Mouse (Mus musculus) hindbrain, postnatal 0 days (tissue): ENCODE measurements around the gene Tnn. TPM values are rescaled to one million over a fixed set of nuclear protein-coding genes. Genes with fewer than 3 reads are reported as not detected.

Experiments used
- ATAC-seq: fragments of 200-750 bp; cut with Nextera tagmentation; 2 replicates; pipeline ENCODE4 v1.8.0; 2017; ENCODE audit warnings: mild to moderate bottlenecking, moderate TSS enrichment, moderate library complexity
- DNase-seq: peaks from one replicate; pipeline ENCODE4 v3.0.0-alpha.2; 2015; ENCODE audit warnings: low spot score
- H3K27ac ChIP-seq: fragments of 300-500 bp; sonication (generic); 2 replicates; pipeline ENCODE4 v1.5.1; 2014; ENCODE audit warnings: mild to moderate bottlenecking
- H3K27me3 ChIP-seq: fragments of 300-500 bp; sonication (generic); 2 replicates; pipeline ENCODE4 v1.6.1; 2014; ENCODE audit warnings: low read length, mixed read lengths; ENCODE audit not compliant: insufficient read depth
- H3K36me3 ChIP-seq: fragments of 300-500 bp; sonication (generic); 2 replicates; pipeline ENCODE4 v1.6.1; 2014; ENCODE audit warnings: low read length, mixed read lengths; ENCODE audit not compliant: insufficient read depth
- H3K4me1 ChIP-seq: fragments of 300-500 bp; sonication (generic); 2 replicates; pipeline ENCODE4 v1.6.1; 2014; ENCODE audit warnings: antibody characterized with exemption, low read length, mixed read lengths; ENCODE audit not compliant: insufficient read depth
- H3K4me2 ChIP-seq: fragments of 300-500 bp; sonication (generic); 2 replicates; pipeline ENCODE4 v1.6.1; 2014; ENCODE audit warnings: low read depth, mild to moderate bottlenecking, low read length, moderate library complexity, mixed read lengths
- H3K4me3 ChIP-seq: fragments of 300-500 bp; sonication (generic); 2 replicates; pipeline ENCODE4 v1.5.1; 2014; ENCODE audit warnings: low read length
- H3K9ac ChIP-seq: fragments of 300-500 bp; sonication (generic); replicated peaks from 2 replicates; pipeline ENCODE4 v1.6.1; 2014; ENCODE audit warnings: mild to moderate bottlenecking, low read length, moderate library complexity, mixed read lengths
- H3K9me3 ChIP-seq: fragments of 300-500 bp; sonication (generic); 2 replicates; pipeline ENCODE4 v1.6.1; 2016; ENCODE audit warnings: low read length, mixed read lengths
- CTCF ChIP-seq: IDR thresholded peaks from 2 replicates; pipeline ENCODE4 v1.5.1; 2016; ENCODE audit warnings: antibody characterized with exemption, control low read depth, low read depth
- WGBS: fragments of 180-500 bp; shearing (Covaris S2); extraction: QIAGEN DNeasy Blood & Tissue Kit; methylation state at CpG from one replicate; pipeline ENCODE4 v1.1.7; 2014; 5-methylcytosine and 5-hydroxymethylcytosine counted together
- polyA plus RNA-seq: library from polyadenylated mRNA; unstranded; fragments of >200 nt; fragmentation: Nextera tagmentation; extraction: Ambion mirVana; gene quantifications from 2 replicates; pipeline ENCODE4 v1.2.1, GENCODE M21; 2015
- total RNA-seq: library from RNA; depleted of rRNA; stranded (reverse); fragments of >200 nt; gene quantifications from 2 replicates; pipeline ENCODE4 v1.2.3, GENCODE M21; 2014

Gene Tnn
- total and polyA plus RNA-seq, 2 experiments from 2014 or later, result 0.09 to 0.84 TPM

DNA sequence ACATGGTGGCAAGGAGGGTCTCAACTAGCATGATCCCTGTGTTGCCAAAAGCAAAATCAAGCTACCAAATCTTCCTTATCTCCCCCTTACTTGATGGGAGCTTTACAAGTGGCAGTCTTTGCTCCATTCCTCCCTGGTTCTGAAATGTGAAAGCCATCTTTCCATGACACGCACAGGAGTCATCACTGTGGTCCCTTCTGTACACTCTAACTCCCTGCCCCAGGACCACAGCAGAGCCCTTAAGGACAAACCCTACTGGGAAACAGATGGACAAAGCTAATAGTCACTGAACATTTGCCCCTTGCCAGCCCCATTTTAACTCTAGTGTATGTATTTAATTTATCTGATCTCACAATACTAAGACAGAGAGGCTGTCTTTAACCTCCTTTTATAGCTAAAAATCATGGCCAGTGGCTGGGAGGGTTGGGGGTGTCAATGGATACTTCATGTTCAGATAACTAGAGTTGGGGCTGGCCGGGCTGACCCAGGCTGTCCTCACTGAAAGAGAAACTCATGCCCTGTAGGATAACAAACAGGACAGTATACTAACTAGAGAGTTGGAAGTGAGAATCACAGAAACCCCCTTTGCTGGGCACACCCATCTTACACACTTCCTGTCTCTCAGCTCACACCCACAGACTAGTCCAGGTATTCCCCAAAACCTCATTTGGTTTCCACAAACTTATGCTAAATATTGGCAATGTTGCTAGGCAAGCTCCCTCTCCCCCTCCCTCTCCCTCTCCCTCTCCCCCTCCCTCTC, 100.6 kb downstream of the Tnn start:
- H3K4me2 ChIP-seq, result no peak overlapping the region
- H3K36me3 ChIP-seq, result no peaks in the 10 kb centered on the region
- DNase-seq, result no peak
- no peak overlapping the region for H3K4me3 ChIP-seq
- H3K9ac ChIP-seq, result no peak overlapping the region
- H3K4me1 ChIP-seq, result no peaks in the 10 kb centered on the region
- 94% methylated on average over 2 of the region's 2 CpGs for WGBS
- H3K9me3 ChIP-seq, result no peaks in the 10 kb centered on the region
- no peaks in the 10 kb centered on the region for H3K27me3 ChIP-seq
- no peak for TF ChIP-seq CTCF
- H3K27ac ChIP-seq, result no peak overlapping the region
- ATAC-seq, result no peak

DNA sequence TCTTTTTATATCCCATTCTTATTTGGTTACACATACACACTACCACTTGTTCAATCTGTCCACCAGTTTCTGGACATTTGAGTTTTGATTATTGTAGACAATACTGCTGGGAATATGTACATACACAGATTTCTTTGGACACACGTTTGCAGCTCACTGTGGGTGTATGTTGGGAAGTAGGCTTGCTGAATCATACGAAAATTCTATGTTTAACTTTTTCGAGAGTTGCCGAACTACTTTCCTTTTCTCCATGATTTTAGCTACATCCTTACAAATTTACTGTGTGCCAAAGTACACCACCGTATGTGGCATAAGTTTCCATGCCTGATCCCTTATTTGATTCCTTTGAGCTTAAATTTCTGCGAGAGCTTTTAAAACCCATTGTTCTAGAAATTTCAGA, 102.5 kb downstream of the Tnn start:
- H3K36me3 ChIP-seq, result no peaks in the 10 kb centered on the region
- no peaks in the 10 kb centered on the region for H3K27me3 ChIP-seq
- ATAC-seq (no peak), DNase-seq (no peak)
- H3K4me1 ChIP-seq, result no peaks in the 10 kb centered on the region
- no peak overlapping the region for H3K4me2 ChIP-seq
- no peak overlapping the region for H3K4me3 ChIP-seq
- no peak overlapping the region for H3K27ac ChIP-seq
- H3K9me3 ChIP-seq, result no peaks in the 10 kb centered on the region
- TF ChIP-seq CTCF, result no peak
- no peak overlapping the region for H3K9ac ChIP-seq
- whole genome bisulfite sequencing, result 91% methylated on average over 6 of the region's 6 CpGs

DNA sequence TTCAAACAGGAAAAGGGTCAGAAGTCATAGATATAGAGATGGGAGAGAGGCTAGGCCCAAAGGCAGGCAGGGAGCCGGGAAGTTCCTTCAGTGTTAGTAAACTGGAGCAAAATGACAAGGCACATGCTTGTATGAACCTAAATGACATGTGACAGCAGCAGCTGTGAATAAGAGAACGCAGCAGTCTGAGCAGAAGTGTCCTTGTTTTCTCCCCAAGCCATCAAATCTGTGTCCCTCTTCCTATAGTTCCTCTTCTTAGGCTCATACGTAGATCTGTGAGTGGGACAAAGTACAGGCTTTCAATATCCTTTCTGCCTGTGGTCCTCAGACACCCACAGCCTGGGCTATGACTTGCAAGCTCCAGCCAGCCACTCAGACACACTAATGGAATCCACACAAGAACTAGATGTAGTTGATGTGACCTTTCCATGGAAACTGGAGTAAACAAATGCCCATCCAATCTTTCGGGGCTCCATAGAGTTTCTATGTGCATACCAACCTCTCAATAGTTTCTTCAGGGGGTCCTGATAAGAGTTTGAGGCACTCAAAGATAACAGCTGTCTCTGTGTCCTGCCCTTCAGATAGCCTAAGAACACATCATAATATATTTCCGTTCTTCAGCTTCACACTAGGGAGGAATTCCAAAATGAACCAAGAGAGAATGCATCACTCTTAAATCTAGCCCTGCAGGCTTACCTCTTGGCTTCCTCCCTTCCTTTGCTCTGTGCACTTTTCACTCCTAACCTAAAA, 104.1 kb downstream of the Tnn start:
- Histone ChIP-seq H3K4me3 (no peak overlapping the region), H3K9ac (no peak overlapping the region), H3K27ac (no peak overlapping the region), H3K4me2 (no peak overlapping the region), H3K9me3 (no peaks in the 10 kb centered on the region), H3K36me3 (no peaks in the 10 kb centered on the region), H3K4me1 (peaks cover 3% of the 10 kb centered on the region; the same call in 1 of the 2 replicates), H3K27me3 (no peaks in the 10 kb centered on the region)
- no peak for DNase-seq
- no peak for TF ChIP-seq CTCF
- no peak for ATAC-seq
- 84% methylated on average over 5 of the region's 5 CpGs for WGBS

DNA sequence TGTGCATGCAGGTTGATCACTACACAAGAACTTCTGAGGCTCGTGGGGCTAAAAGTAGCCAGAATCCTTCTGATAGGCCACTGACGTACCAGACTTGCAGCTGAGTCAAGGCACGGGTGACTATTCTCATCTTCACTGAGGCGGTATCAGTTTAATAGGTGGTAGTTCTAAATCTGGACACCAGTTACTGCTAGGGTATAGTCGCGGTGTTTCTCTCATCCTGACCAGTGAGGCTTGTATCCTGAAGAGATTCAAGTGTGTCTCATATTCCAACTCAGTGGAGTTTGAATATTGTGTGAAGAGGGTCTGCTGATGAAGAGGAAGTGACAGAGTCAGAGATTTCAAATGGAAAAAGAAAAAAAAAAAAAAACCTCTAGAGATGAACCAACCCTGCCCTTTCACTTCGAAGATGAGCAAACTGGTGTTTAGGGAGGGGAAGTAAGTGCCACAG, 105.9 kb downstream of the Tnn start:
- no peaks in the 10 kb centered on the region for H3K36me3 ChIP-seq
- no peak for DNase-seq
- no peak for ATAC-seq
- no peak overlapping the region for H3K27ac ChIP-seq
- H3K27me3 ChIP-seq, result no peaks in the 10 kb centered on the region
- no peak overlapping the region for H3K4me2 ChIP-seq
- peaks cover 7% of the 10 kb centered on the region; the same call in 1 of the 2 replicates for H3K4me1 ChIP-seq
- no peak for TF ChIP-seq CTCF
- no peaks in the 10 kb centered on the region for H3K9me3 ChIP-seq
- WGBS, result 90% methylated on average over 7 of the region's 7 CpGs
- H3K9ac ChIP-seq, result no peak overlapping the region
- no peak overlapping the region for H3K4me3 ChIP-seq

DNA sequence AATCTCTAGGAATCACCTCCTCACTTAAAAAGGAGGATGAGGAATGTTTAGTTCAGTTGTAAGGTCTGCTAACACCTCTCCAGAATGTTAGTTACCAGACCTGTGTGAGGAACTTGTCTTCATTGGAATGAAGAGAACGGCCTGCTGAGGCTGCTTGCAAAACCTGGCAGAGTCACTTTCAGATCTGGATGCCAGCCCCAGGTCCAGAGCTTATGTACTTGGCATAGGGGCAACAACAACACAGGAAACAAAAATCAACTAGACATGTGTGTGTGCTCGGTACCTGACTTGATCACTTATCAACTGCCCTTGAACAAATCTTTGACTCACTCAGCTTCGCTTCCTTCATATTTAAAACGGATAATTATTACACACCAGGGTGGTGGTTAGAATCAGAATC, 106.6 kb downstream of the Tnn start:
- no peak overlapping the region for H3K4me3 ChIP-seq
- no peaks in the 10 kb centered on the region for H3K9me3 ChIP-seq
- H3K4me1 ChIP-seq, result peaks cover 7% of the 10 kb centered on the region; the same call in 1 of the 2 replicates
- ATAC-seq (no peak), DNase-seq (no peak)
- no peak for TF ChIP-seq CTCF
- H3K27me3 ChIP-seq, result no peaks in the 10 kb centered on the region
- 89% methylated on average over 4 of the region's 4 CpGs for WGBS
- no peak overlapping the region for H3K27ac ChIP-seq
- no peak overlapping the region for H3K4me2 ChIP-seq
- H3K9ac ChIP-seq, result no peak overlapping the region
- H3K36me3 ChIP-seq, result no peaks in the 10 kb centered on the region

DNA sequence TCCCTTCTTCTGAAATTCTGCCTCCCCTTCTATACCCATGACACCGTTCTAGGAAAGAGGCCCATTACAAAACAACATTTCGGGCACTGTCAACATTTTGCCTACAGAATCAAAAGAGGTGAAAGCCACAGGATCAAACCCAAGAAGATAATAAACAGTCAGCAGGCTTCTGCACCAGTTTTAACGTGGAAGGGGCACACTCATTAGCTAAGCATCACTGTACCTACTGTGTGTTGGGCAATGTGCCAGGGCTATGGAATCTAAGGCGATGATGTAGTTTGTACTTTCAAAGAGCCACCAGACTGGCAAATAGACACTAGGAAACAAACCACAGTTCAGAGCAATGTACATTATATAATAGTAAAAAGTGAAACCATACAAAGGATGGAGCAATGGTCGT, 107.4 kb downstream of the Tnn start:
- peaks cover 7% of the 10 kb centered on the region; the same call in 1 of the 2 replicates for H3K4me1 ChIP-seq
- TF ChIP-seq CTCF, result no peak
- no peak overlapping the region for H3K4me2 ChIP-seq
- no peak overlapping the region for H3K9ac ChIP-seq
- H3K36me3 ChIP-seq, result no peaks in the 10 kb centered on the region
- H3K27ac ChIP-seq, result no peak overlapping the region
- H3K4me3 ChIP-seq, result no peak overlapping the region
- 78% methylated on average over 5 of the region's 5 CpGs for WGBS
- ATAC-seq, result no peak
- no peak for DNase-seq
- H3K27me3 ChIP-seq, result no peaks in the 10 kb centered on the region
- no peaks in the 10 kb centered on the region for H3K9me3 ChIP-seq
